8 mouse cellular contexts compared by ENCODE assay signal in genomic region chr17:46073730-46074301, GRCm38 (mm10). TPM values are rescaled to one million over a fixed set of nuclear protein-coding genes. Genes with fewer than 3 reads are reported as not detected.
DNase-seq lines count a peak whose midpoint lies in the region; ATAC-seq and TF ChIP-seq lines count a peak whose summit lies in the region.

No protein-coding gene starts in this region.

- DNase-seq in ovary, adult 18-20 months (ENCODE audit: low spot score): peak; percentile 69
- no peak for DNase-seq in ovary, postnatal 10 days (ENCODE audit: low spot score)
- peak; percentile 55 to 66 for DNase-seq in gastrocnemius, postnatal 36 days
- DNase-seq in intestine, embryonic 14.5 days (ENCODE audit: low spot score): peak; percentile 84
- peak; percentile 87 for DNase-seq in limb, embryonic 14.5 days (ENCODE audit: low spot score)
- DNase-seq in urinary bladder, adult 2 months (ENCODE audit: low spot score): peak; percentile 87

- H3K27ac ChIP-seq in brown adipose tissue, adult 24 weeks (replicated peaks; ENCODE audit: low read depth, low read length): no peak overlapping the region
- no peak overlapping the region for H3K27ac ChIP-seq in intestine, embryonic 14.5 days (ENCODE audit: low read depth)
- H3K27ac ChIP-seq in limb, embryonic 14.5 days (replicated peaks; ENCODE audit: low read depth, low read length): peak overlapping the region; percentile 52
- no peak overlapping the region for H3K27ac ChIP-seq in neural tube, embryonic 12.5 days

- no peaks in the 10 kb centered on the region for H3K9me3 ChIP-seq in intestine, embryonic 14.5 days (ENCODE audit: control insufficient read depth, low read length)
- no peaks in the 10 kb centered on the region; the same call in 1 of the 2 replicates for H3K9me3 ChIP-seq in limb, embryonic 14.5 days (ENCODE audit: control insufficient read depth, low read length)
- no peaks in the 10 kb centered on the region for H3K9me3 ChIP-seq in neural tube, embryonic 12.5 days

- 22% methylated on average over 23 of the region's 23 CpGs for WGBS in intestine, embryonic 14.5 days
- WGBS in limb, embryonic 14.5 days: 9% methylated on average over 23 of the region's 23 CpGs
- 69% methylated on average over 23 of the region's 23 CpGs for WGBS in neural tube, embryonic 12.5 days

- H3K4me1 ChIP-seq in brown adipose tissue, adult 24 weeks (ENCODE audit: control insufficient read depth, insufficient read depth, insufficient read length, low read length): 0 out of 2 replicates have a peak, but pooled peaks cover 4% of the 10 kb centered on the region
- H3K4me1 ChIP-seq in intestine, embryonic 14.5 days (replicated peaks; ENCODE audit: control insufficient read depth, insufficient read depth, low read length): peaks cover 18% of the 10 kb centered on the region
- peaks cover 17% of the 10 kb centered on the region for H3K4me1 ChIP-seq in limb, embryonic 14.5 days (ENCODE audit: control insufficient read depth, insufficient read depth, low read length)
- H3K4me1 ChIP-seq in neural tube, embryonic 12.5 days: 0 out of 2 replicates have a peak, but pooled peaks cover 9% of the 10 kb centered on the region

- no peak for TF ChIP-seq POLR2A in limb, embryonic 14.5 days (IDR thresholded peaks at IDR 0.05; ENCODE audit: borderline replicate concordance, extremely low read depth, insufficient read depth, insufficient read length)

- no peaks in the 10 kb centered on the region for H3K36me3 ChIP-seq in intestine, embryonic 14.5 days (ENCODE audit: control insufficient read depth, insufficient read depth, low read length)
- H3K36me3 ChIP-seq in limb, embryonic 14.5 days (ENCODE audit: control insufficient read depth, insufficient read depth, low read length): no peaks in the 10 kb centered on the region
- H3K36me3 ChIP-seq in neural tube, embryonic 12.5 days: no peaks in the 10 kb centered on the region

- ATAC-seq in intestine, embryonic 14.5 days (replicated peaks; ENCODE audit: low FRiP score, low TSS enrichment, low read depth): peak; percentile 80
- peak; percentile 87 for ATAC-seq in limb, embryonic 14.5 days (ENCODE audit: low FRiP score, low read depth)
- 0 out of 2 replicates have a peak, but pooled peaks have one; percentile 17 for ATAC-seq in neural tube, embryonic 12.5 days (ENCODE audit: low FRiP score, low read depth)

- no peak overlapping the region for H3K9ac ChIP-seq in intestine, embryonic 14.5 days (ENCODE audit: low read length)
- no peak overlapping the region for H3K9ac ChIP-seq in limb, embryonic 14.5 days (ENCODE audit: low read depth, low read length, severe bottlenecking)
- no peak overlapping the region for H3K9ac ChIP-seq in neural tube, embryonic 12.5 days

- intact Hi-C loops in gastrocnemius, postnatal 36 days (cut with DNase I): no loop called here

- H3K4me3 ChIP-seq in brown adipose tissue, adult 24 weeks (ENCODE audit: insufficient read depth, low read depth, low read length): 0 out of 2 replicates have a peak overlapping the region, but pooled peaks have one; percentile 8
- H3K4me3 ChIP-seq in intestine, embryonic 14.5 days (ENCODE audit: low read depth, low read length): peak overlapping the region; percentile 19
- peak overlapping the region; percentile 27 for H3K4me3 ChIP-seq in limb, embryonic 14.5 days (replicated peaks; ENCODE audit: low read length)
- H3K4me3 ChIP-seq in neural tube, embryonic 12.5 days: no peak overlapping the region

- H3K4me2 ChIP-seq in intestine, embryonic 14.5 days (ENCODE audit: low read length): peak overlapping the region; percentile 46
- peak overlapping the region; percentile 50 for H3K4me2 ChIP-seq in limb, embryonic 14.5 days (replicated peaks; ENCODE audit: low read depth, low read length, severe bottlenecking)
- peak overlapping the region; percentile 19 for H3K4me2 ChIP-seq in neural tube, embryonic 12.5 days (replicated peaks)

- H3K27me3 ChIP-seq in intestine, embryonic 14.5 days (replicated peaks; ENCODE audit: control insufficient read depth, insufficient read depth, low read length): no peaks in the 10 kb centered on the region
- no peaks in the 10 kb centered on the region for H3K27me3 ChIP-seq in limb, embryonic 14.5 days (ENCODE audit: control insufficient read depth, insufficient read depth, low read length)
- H3K27me3 ChIP-seq in neural tube, embryonic 12.5 days (replicated peaks): no peaks in the 10 kb centered on the region

RNA-seq across cellular contexts. Expression of gene Mrps18a, which starts 37.0 kb away (rescaled TPM):
- 113 and 150 TPM in 2 replicates for polyA plus RNA-seq in brown adipose tissue, adult 24 weeks (2012; ENCODE audit: insufficient read depth, insufficient read length, missing spikeins)
- 10 to 100 TPM; 78.0 to 84.1 TPM for total RNA-seq in gastrocnemius, postnatal 36 days (2021)
- 144 and 150 TPM in 2 replicates for polyA plus RNA-seq in intestine, embryonic 14.5 days (2014; fragmentation: Nextera tagmentation; extraction: Ambion mirVana)
- 63.3 and 92.3 TPM in 2 replicates for polyA plus RNA-seq in limb, embryonic 14.5 days (2012; rRNA removed)
- 121 and 132 TPM in 2 replicates for polyA plus RNA-seq in limb, embryonic 14.5 days (2014; fragmentation: Nextera tagmentation; extraction: Ambion mirVana)
- 125 and 132 TPM in 2 replicates for polyA plus RNA-seq in neural tube, embryonic 12.5 days (2016; fragmentation: Nextera tagmentation; extraction: Ambion mirVana)
- polyA plus RNA-seq in urinary bladder, adult 2 months (2012; rRNA removed): 67.0 and 71.1 TPM in 2 replicates

RNA-seq across cellular contexts. Expression of gene Vegfa, which starts 41.6 kb away (rescaled TPM):
- 189 and 214 TPM in 2 replicates for polyA plus RNA-seq in brown adipose tissue, adult 24 weeks (2012; ENCODE audit: insufficient read depth, insufficient read length, missing spikeins)
- total RNA-seq in gastrocnemius, postnatal 36 days (2021): 100 to 1,000 TPM; 137 to 152 TPM
- polyA plus RNA-seq in intestine, embryonic 14.5 days (2014; fragmentation: Nextera tagmentation; extraction: Ambion mirVana): 5.2 and 6.5 TPM in 2 replicates
- polyA plus RNA-seq in limb, embryonic 14.5 days (2012; rRNA removed): 306 and 353 TPM in 2 replicates
- 5.3 and 6.0 TPM in 2 replicates for polyA plus RNA-seq in limb, embryonic 14.5 days (2014; fragmentation: Nextera tagmentation; extraction: Ambion mirVana)
- polyA plus RNA-seq in neural tube, embryonic 12.5 days (2016; fragmentation: Nextera tagmentation; extraction: Ambion mirVana): 3.4 and 4.1 TPM in 2 replicates
- polyA plus RNA-seq in urinary bladder, adult 2 months (2012; rRNA removed): 98.3 and 138 TPM in 2 replicates

Comparison
In these comparisons a context has a peak if more than half of its experiments do, and no peak if none do; other contexts are left out.
1. ATAC-seq: peak in every context shown above with its lines; median percentile 87 in limb, embryonic 14.5 days; 80 in intestine, embryonic 14.5 days; 17 in neural tube, embryonic 12.5 days.